Mouse (Mus musculus) kidney, postnatal 0 days (tissue): ENCODE measurements around the gene Ushbp1. TPM values are rescaled to one million over a fixed set of nuclear protein-coding genes. Genes with fewer than 3 reads are reported as not detected.

ENCODE experiments used
- ATAC-seq: fragments of 200-750 bp; cut with Nextera tagmentation; replicated peaks from 2 replicates; pipeline ENCODE4 v1.8.0; 2017; ENCODE audit warnings: low read depth, moderate number of reproducible peaks, moderate TSS enrichment, moderate library complexity; ENCODE audit not compliant: low FRiP score
- DNase-seq: peaks from one replicate; pipeline ENCODE4 v3.0.0-alpha.2; 2016; ENCODE audit warnings: low spot score
- H3K27ac ChIP-seq: fragments of 300-500 bp; sonication (generic); 2 replicates; pipeline ENCODE4 v1.5.1; 2014; ENCODE audit warnings: mild to moderate bottlenecking
- H3K27me3 ChIP-seq: fragments of 300-500 bp; sonication (generic); 2 replicates; pipeline ENCODE4 v1.6.1; 2014; ENCODE audit warnings: low read length, mixed read lengths; ENCODE audit not compliant: insufficient read depth
- H3K36me3 ChIP-seq: fragments of 300-500 bp; sonication (generic); 2 replicates; pipeline ENCODE4 v1.6.1; 2014; ENCODE audit warnings: low read length, mixed read lengths; ENCODE audit not compliant: insufficient read depth
- H3K4me1 ChIP-seq: fragments of 300-500 bp; sonication (generic); replicated peaks from 2 replicates; pipeline ENCODE4 v1.6.1; 2014; ENCODE audit warnings: antibody characterized with exemption, low read length, mixed read lengths; ENCODE audit not compliant: insufficient read depth
- H3K4me2 ChIP-seq: fragments of 300-500 bp; sonication (generic); 2 replicates; pipeline ENCODE4 v1.6.1; 2014; ENCODE audit warnings: mild to moderate bottlenecking, low read length, moderate library complexity, mixed read lengths
- H3K4me3 ChIP-seq: fragments of 300-500 bp; sonication (generic); replicated peaks from 2 replicates; pipeline ENCODE4 v1.5.1; 2014; ENCODE audit warnings: low read depth, low read length
- H3K9ac ChIP-seq: fragments of 300-500 bp; sonication (generic); 2 replicates; pipeline ENCODE4 v1.6.1; 2014; ENCODE audit warnings: low read depth, low read length
- H3K9me3 ChIP-seq: fragments of 300-500 bp; sonication (generic); replicated peaks from 2 replicates; pipeline ENCODE4 v1.6.1; 2016; ENCODE audit warnings: low read length, inconsistent platforms, mixed read lengths
- CTCF ChIP-seq: IDR thresholded peaks from 2 replicates; pipeline ENCODE4 v1.5.1; 2016; ENCODE audit warnings: antibody characterized with exemption, low read depth, mild to moderate bottlenecking, moderate library complexity
- whole genome bisulfite sequencing: fragments of 180-500 bp; shearing (Covaris S2); extraction: QIAGEN DNeasy Blood & Tissue Kit; methylation state at CpG from one replicate; pipeline ENCODE4 v1.1.7; 2014; 5-methylcytosine and 5-hydroxymethylcytosine counted together
- polyA plus RNA-seq: library from polyadenylated mRNA; unstranded; fragments of >200 nt; fragmentation: Nextera tagmentation; extraction: Ambion mirVana; gene quantifications from 2 replicates; pipeline ENCODE4 v1.2.1, GENCODE M21; 2015

Gene Ushbp1
- polyA plus RNA-seq, 1 experiment from 2014 or later, result 18.8 TPM

DNA sequence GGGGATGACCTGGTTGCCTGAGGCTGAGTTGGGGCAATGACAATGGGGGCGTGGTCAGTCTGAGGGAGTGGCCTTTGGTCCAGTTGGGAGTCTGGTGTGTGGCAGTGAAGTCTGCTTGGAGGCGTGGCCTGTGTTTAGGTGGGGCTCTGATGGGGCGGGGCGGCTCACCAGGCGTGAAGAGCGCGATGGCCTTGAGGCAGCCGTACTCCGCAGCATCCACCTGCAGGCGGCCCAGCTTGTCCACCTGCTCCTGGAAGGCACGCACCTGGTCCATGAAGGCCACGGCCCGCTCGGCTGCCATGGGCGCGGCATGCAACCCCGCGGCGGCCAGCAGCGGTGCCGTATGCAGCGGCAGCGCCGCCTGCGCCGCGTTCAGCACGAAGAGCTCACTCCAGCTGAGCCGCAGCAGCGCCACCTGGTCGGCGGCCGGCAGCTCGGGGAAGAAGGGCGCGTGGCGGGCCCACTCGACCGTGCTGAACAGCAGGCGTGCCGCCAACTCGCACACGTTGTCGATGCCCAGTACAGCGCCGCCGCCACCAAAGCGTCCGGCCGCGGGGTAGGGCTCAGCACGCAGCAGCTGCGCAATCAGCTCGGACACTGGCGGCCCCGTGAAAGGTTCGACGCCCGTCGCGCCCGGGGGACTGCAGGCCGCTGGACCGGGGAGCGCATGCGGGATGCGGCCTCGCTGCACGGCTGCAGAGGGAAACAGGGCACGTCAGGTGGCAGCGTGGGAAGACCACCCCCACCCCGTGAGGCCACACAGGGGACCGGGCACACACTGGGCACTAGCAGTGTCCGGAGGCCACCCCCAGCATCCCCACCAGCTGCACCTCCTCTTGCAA is 19.8 kb downstream of the Ushbp1 start:
- peak; percentile 29 for ATAC-seq
- H3K9me3 ChIP-seq, result no peaks in the 10 kb centered on the region
- H3K27ac ChIP-seq, result peak overlapping the region; percentile 54; the same call in 1 of the 2 replicates
- DNase-seq, result peak; percentile 80
- peaks cover 38% of the 10 kb centered on the region for H3K36me3 ChIP-seq
- H3K4me2 ChIP-seq, result peak overlapping the region; percentile 47
- TF ChIP-seq CTCF, result peak; percentile 14; the same call in 1 of the 2 replicates
- peaks cover 50% of the 10 kb centered on the region for H3K4me1 ChIP-seq
- 0 out of 2 replicates have a peak overlapping the region, but pooled peaks have one; percentile 14 for H3K4me3 ChIP-seq
- WGBS, result 13% methylated on average over 73 of the region's 74 CpGs
- no peaks in the 10 kb centered on the region for H3K27me3 ChIP-seq
- 0 out of 2 replicates have a peak overlapping the region, but pooled peaks have one; percentile 27 for H3K9ac ChIP-seq

DNA sequence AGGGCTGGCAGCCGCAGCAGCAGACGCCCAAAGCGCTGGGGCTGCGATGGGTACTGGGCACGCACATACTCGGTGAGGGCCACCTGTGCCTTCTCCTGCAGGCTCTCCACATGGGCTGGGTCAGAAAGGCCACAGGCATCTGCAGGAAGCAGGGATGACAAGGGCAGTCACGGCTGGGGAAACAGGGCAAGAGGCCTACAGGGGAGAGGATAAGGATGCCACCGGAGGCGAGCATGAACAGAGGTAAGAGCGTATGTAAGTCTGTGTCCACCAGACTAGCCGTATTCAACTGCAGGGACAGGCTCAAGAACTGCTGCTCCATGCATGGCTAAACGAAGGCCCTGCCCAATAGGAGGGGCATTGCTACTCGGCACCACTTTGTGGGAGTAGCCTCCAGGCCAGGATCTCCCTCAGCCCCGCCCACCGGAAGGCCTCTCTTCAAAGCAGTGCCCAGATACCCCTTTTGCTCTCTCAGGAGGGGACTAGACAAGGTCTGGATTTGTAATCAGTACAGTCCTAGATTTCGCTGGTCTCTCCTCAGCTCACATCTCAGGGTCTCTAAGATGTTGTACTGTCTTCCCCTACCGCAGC is 20.9 kb downstream of the Ushbp1 start:
- Histone ChIP-seq H3K4me1 (peaks cover 50% of the 10 kb centered on the region), H3K27ac (no peak overlapping the region), H3K27me3 (no peaks in the 10 kb centered on the region), H3K4me3 (no peak overlapping the region), H3K4me2 (no peak overlapping the region), H3K9me3 (no peaks in the 10 kb centered on the region), H3K36me3 (peaks cover 40% of the 10 kb centered on the region), H3K9ac (no peak overlapping the region)
- no peak for TF ChIP-seq CTCF
- DNase-seq (peak; percentile 71), ATAC-seq (no peak)
- WGBS, result 62% methylated on average over 17 of the region's 17 CpGs

DNA sequence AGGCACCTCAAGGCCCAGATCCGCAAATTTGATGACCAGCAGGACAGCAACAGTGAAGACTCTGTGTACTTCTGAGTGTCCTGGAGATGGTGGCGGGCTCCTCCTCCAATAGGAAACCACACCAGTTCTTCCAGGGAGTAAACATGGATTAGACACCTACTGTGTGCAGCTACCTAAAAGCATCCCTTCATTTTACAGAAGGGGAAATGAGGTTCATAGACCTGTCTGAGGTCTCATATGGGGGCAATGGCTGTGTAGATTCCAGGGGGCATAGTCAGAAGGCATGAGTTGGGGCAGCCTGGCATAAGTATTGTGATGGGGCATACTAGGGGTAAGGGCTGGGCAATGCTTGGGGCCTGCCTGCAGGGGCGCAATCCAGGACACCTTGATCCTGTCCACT is 22.6 kb downstream of the Ushbp1 start:
- ATAC-seq, result no peak

DNA sequence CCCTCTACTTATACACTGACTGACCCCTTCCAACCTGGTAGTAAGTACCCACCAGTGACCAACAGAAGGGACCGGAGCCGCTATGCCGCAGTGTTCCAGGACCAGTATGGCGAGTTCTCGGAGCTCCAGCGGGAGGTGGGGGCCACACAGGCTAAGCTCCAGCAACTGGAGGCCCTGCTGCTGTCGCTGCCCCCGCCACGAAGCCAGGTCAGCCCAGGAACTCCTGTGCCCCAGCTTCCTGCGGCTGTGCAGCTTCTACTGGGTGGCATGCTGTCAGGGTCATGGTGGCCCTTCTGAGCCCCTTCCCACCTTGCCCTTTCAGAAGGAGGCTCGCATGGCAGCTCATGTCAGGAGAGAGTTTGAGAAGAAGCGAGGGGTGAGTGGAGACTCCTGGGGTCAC is 23.2 kb downstream of the Ushbp1 start:
- peaks cover 36% of the 10 kb centered on the region for H3K4me1 ChIP-seq
- no peak for TF ChIP-seq CTCF
- H3K36me3 ChIP-seq, result peaks cover 38% of the 10 kb centered on the region
- H3K9ac ChIP-seq, result no peak overlapping the region
- 0 out of 2 replicates have a peak overlapping the region, but pooled peaks have one; percentile 8 for H3K27ac ChIP-seq
- 88% methylated on average over 12 of the region's 12 CpGs for WGBS
- H3K4me3 ChIP-seq, result no peak overlapping the region
- DNase-seq (no peak), ATAC-seq (no peak)
- no peak overlapping the region for H3K4me2 ChIP-seq
- H3K9me3 ChIP-seq, result no peaks in the 10 kb centered on the region
- no peaks in the 10 kb centered on the region for H3K27me3 ChIP-seq

More for the DNA sequence above, 22.6 kb downstream of the Ushbp1 start:
- H3K9ac ChIP-seq, result no peak overlapping the region
- H3K4me1 ChIP-seq, result peaks cover 35% of the 10 kb centered on the region
- WGBS, result 90% methylated on average over 3 of the region's 3 CpGs
- no peak overlapping the region for H3K4me2 ChIP-seq
- DNase-seq, result no peak
- 0 out of 2 replicates have a peak, but pooled peaks have one; percentile 3 for TF ChIP-seq CTCF
- H3K27me3 ChIP-seq, result no peaks in the 10 kb centered on the region
- peaks cover 44% of the 10 kb centered on the region for H3K36me3 ChIP-seq
- H3K9me3 ChIP-seq, result no peaks in the 10 kb centered on the region
- H3K4me3 ChIP-seq, result no peak overlapping the region
- H3K27ac ChIP-seq, result no peak overlapping the region

DNA sequence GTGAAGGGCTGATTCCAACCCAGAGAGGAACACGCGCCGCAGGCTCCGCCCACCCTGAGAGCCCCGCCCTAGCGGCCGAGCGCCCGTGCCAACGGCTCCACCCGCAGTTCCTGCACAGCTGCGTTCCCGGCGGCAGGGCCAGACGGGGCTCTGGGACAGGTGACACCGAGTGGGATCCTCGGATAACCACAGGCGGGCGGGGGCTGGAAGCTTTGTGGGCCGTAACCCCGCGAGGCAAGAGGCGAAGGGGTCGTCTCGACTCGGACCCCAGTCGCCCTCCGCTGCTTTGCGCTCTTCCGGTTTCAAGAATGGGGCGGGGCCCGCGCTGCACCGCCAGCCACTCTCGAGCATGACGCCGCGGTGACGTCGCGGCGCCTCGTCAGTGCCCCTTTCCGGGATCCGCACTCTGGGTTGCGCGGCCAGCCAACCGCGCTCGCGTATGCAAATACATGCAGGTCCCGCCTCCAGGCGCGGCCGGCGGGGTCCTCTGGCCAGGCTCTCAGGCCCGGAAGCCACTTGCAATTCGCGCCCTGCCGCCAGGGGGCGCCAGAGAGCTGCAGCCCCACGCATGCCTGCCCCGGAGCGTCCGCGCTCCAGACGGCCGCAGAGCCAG is 24.3 kb downstream of the Ushbp1 start, which contains the start of gene Ocel1:
Ocel1 (plus strand) TSS at position 63 of the 613 bp plus-strand sequence.
- H3K27ac ChIP-seq, result peak within 1 kb of the TSS; percentile 85
- peak within 1 kb of the TSS; percentile 49 for H3K9ac ChIP-seq
- under 1% methylated on average over 62 of the region's 68 CpGs for WGBS
- H3K4me2 ChIP-seq, result peak within 1 kb of the TSS; percentile 44
- no peaks in the 10 kb centered on the region for H3K27me3 ChIP-seq
- H3K9me3 ChIP-seq, result no peaks in the 10 kb centered on the region
- H3K4me1 ChIP-seq, result peaks cover 27% of the 10 kb centered on the region
- ATAC-seq (peak; percentile 88), DNase-seq (peak; percentile 97)
- H3K4me3 ChIP-seq, result peak within 1 kb of the TSS; percentile 57
- TF ChIP-seq CTCF, result peak; percentile 99
- peaks cover 33% of the 10 kb centered on the region for H3K36me3 ChIP-seq

DNA sequence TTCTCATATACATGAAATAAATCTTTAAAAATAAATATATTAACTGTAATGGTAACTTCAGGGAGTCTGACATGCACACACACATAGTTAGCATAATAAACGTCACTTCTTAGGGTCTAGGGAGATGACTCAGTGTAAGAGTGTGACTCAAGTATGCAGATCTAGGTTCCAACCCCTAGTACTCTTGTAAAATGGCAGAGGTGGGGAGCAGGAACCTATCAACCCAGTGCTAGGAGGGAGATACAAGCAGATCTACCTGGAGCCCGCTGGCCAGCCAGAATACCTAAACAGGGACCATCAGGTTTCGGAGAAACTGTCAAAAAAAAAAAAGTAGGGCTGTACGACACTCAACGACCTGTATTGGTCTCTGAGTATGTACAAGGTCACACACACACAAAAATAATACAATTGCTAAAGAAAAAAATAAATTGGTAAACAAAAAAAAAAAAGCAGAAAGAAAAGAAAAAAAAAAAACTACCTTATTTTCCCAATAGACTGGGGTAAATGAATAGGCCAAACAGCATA is 24.8 kb downstream of the Ushbp1 start:
- Histone ChIP-seq H3K9ac (peak overlapping the region; percentile 49), H3K27me3 (no peaks in the 10 kb centered on the region), H3K9me3 (no peaks in the 10 kb centered on the region), H3K4me2 (peak overlapping the region; percentile 44), H3K4me3 (peak overlapping the region; percentile 57), H3K4me1 (peaks cover 22% of the 10 kb centered on the region), H3K36me3 (peaks cover 33% of the 10 kb centered on the region), H3K27ac (peak overlapping the region; percentile 85; the same call in 1 of the 2 replicates)
- DNase-seq (no peak), ATAC-seq (no peak)
- no peak for TF ChIP-seq CTCF
- 17% methylated on average over 5 of the region's 5 CpGs for WGBS
